Mouse (Mus musculus): ENCODE measurements around the gene Eogt. TPM values are rescaled to one million over a fixed set of nuclear protein-coding genes. Genes with fewer than 3 reads are reported as not detected.

The Eogt gene
- polyA plus RNA-seq, 1 experiment from 2014 or later, result 7.9 TPM

- Histone ChIP-seq H3K9me3 (ENCODE audit: control insufficient read depth, low read length) (no peaks in the 10 kb centered on the region), H3K4me1 (ENCODE audit: control insufficient read depth, insufficient read depth, low read length) (peaks cover 19% of the 10 kb centered on the region), H3K36me3 (ENCODE audit: control insufficient read depth, insufficient read depth, low read length) (peaks cover 6% of the 10 kb centered on the region; the same call in 1 of the 2 replicates), H3K27ac (replicated peaks; ENCODE audit: low read depth, low read length) (no peak overlapping the region), H3K4me2 (ENCODE audit: low read depth, low read length) (no peak overlapping the region), H3K4me3 (ENCODE audit: low read depth, low read length) (no peak overlapping the region), H3K9ac (ENCODE audit: low read depth, low read length) (no peak overlapping the region), H3K27me3 (replicated peaks; ENCODE audit: control insufficient read depth, insufficient read depth, low read length) (no peaks in the 10 kb centered on the region)
- peak; percentile 32 for DNase-seq (ENCODE audit: low spot score)
- WGBS, result 29% methylated on average over 7 of the region's 7 CpGs
- no peak for ATAC-seq (ENCODE audit: low read depth)
Observed at GRCm38 (mm10) chr6:97144359-97144758, 4.6 kb downstream of the Eogt start.

- H3K4me1 ChIP-seq (ENCODE audit: control insufficient read depth, insufficient read depth, low read length), result peaks cover 8% of the 10 kb centered on the region
- peaks cover 6% of the 10 kb centered on the region; the same call in 1 of the 2 replicates for H3K36me3 ChIP-seq (ENCODE audit: control insufficient read depth, insufficient read depth, low read length)
- H3K27ac ChIP-seq (replicated peaks; ENCODE audit: low read depth, low read length), result no peak overlapping the region
- WGBS, result 85% methylated on average over 8 of the region's 8 CpGs
- no peak overlapping the region for H3K4me2 ChIP-seq (ENCODE audit: low read depth, low read length)
- DNase-seq (ENCODE audit: low spot score), result no peak
- H3K9ac ChIP-seq (ENCODE audit: low read depth, low read length), result no peak overlapping the region
- ATAC-seq (ENCODE audit: low read depth), result no peak
- no peaks in the 10 kb centered on the region for H3K27me3 ChIP-seq (replicated peaks; ENCODE audit: control insufficient read depth, insufficient read depth, low read length)
- H3K9me3 ChIP-seq (ENCODE audit: control insufficient read depth, low read length), result no peaks in the 10 kb centered on the region
- H3K4me3 ChIP-seq (ENCODE audit: low read depth, low read length), result no peak overlapping the region
Observed at GRCm38 (mm10) chr6:97142611-97143010, 6.4 kb downstream of the Eogt start.

GRCm38 (mm10) chr6:97141811-97142210 is 7.2 kb downstream of the Eogt start:
- Histone ChIP-seq H3K36me3 (ENCODE audit: control insufficient read depth, insufficient read depth, low read length) (peaks cover 6% of the 10 kb centered on the region; the same call in 1 of the 2 replicates), H3K9me3 (ENCODE audit: control insufficient read depth, low read length) (no peaks in the 10 kb centered on the region), H3K4me3 (ENCODE audit: low read depth, low read length) (no peak overlapping the region), H3K4me2 (ENCODE audit: low read depth, low read length) (no peak overlapping the region), H3K9ac (ENCODE audit: low read depth, low read length) (no peak overlapping the region), H3K4me1 (ENCODE audit: control insufficient read depth, insufficient read depth, low read length) (peaks cover under 1% of the 10 kb centered on the region; the same call in 1 of the 2 replicates), H3K27ac (replicated peaks; ENCODE audit: low read depth, low read length) (no peak overlapping the region), H3K27me3 (replicated peaks; ENCODE audit: control insufficient read depth, insufficient read depth, low read length) (no peaks in the 10 kb centered on the region)
- WGBS, result 85% methylated on average over 7 of the region's 7 CpGs
- DNase-seq (ENCODE audit: low spot score) (no peak), ATAC-seq (ENCODE audit: low read depth) (no peak)

- Histone ChIP-seq H3K4me3 (ENCODE audit: low read depth, low read length) (no peak overlapping the region), H3K9ac (ENCODE audit: low read depth, low read length) (no peak overlapping the region), H3K27ac (replicated peaks; ENCODE audit: low read depth, low read length) (no peak overlapping the region), H3K4me1 (ENCODE audit: control insufficient read depth, insufficient read depth, low read length) (no peaks in the 10 kb centered on the region), H3K36me3 (ENCODE audit: control insufficient read depth, insufficient read depth, low read length) (peaks cover 20% of the 10 kb centered on the region; the same call in 1 of the 2 replicates), H3K4me2 (ENCODE audit: low read depth, low read length) (no peak overlapping the region), H3K27me3 (replicated peaks; ENCODE audit: control insufficient read depth, insufficient read depth, low read length) (no peaks in the 10 kb centered on the region), H3K9me3 (ENCODE audit: control insufficient read depth, low read length) (no peaks in the 10 kb centered on the region)
- ATAC-seq (ENCODE audit: low read depth) (no peak), DNase-seq (ENCODE audit: low spot score) (no peak)
- WGBS, result 86% methylated on average over 5 of the region's 5 CpGs
Observed at GRCm38 (mm10) chr6:97132707-97133303, 16.2 kb downstream of the Eogt start.

- Histone ChIP-seq H3K9ac (ENCODE audit: low read depth, low read length) (no peak overlapping the region), H3K27ac (replicated peaks; ENCODE audit: low read depth, low read length) (no peak overlapping the region), H3K9me3 (ENCODE audit: control insufficient read depth, low read length) (no peaks in the 10 kb centered on the region), H3K4me1 (ENCODE audit: control insufficient read depth, insufficient read depth, low read length) (no peaks in the 10 kb centered on the region), H3K36me3 (ENCODE audit: control insufficient read depth, insufficient read depth, low read length) (peaks cover 20% of the 10 kb centered on the region; the same call in 1 of the 2 replicates), H3K4me2 (ENCODE audit: low read depth, low read length) (no peak overlapping the region), H3K4me3 (ENCODE audit: low read depth, low read length) (no peak overlapping the region), H3K27me3 (replicated peaks; ENCODE audit: control insufficient read depth, insufficient read depth, low read length) (no peaks in the 10 kb centered on the region)
- no peak for DNase-seq (ENCODE audit: low spot score)
- WGBS, result 44% methylated on average over 4 of the region's 4 CpGs
- ATAC-seq (ENCODE audit: low read depth), result no peak
Observed at GRCm38 (mm10) chr6:97131808-97132207, 17.2 kb downstream of the Eogt start.

GRCm38 (mm10) chr6:97130979-97131378 is 18.0 kb downstream of the Eogt start:
- H3K27ac ChIP-seq (replicated peaks; ENCODE audit: low read depth, low read length), result no peak overlapping the region
- no peaks in the 10 kb centered on the region for H3K4me1 ChIP-seq (ENCODE audit: control insufficient read depth, insufficient read depth, low read length)
- H3K9ac ChIP-seq (ENCODE audit: low read depth, low read length), result no peak overlapping the region
- ATAC-seq (ENCODE audit: low read depth) (no peak), DNase-seq (ENCODE audit: low spot score) (no peak)
- no peaks in the 10 kb centered on the region for H3K27me3 ChIP-seq (replicated peaks; ENCODE audit: control insufficient read depth, insufficient read depth, low read length)
- no peak overlapping the region for H3K4me2 ChIP-seq (ENCODE audit: low read depth, low read length)
- 65% methylated on average over 5 of the region's 5 CpGs for WGBS
- H3K36me3 ChIP-seq (ENCODE audit: control insufficient read depth, insufficient read depth, low read length), result peaks cover 20% of the 10 kb centered on the region; the same call in 1 of the 2 replicates
- H3K4me3 ChIP-seq (ENCODE audit: low read depth, low read length), result no peak overlapping the region
- H3K9me3 ChIP-seq (ENCODE audit: control insufficient read depth, low read length), result no peaks in the 10 kb centered on the region

GRCm38 (mm10) chr6:97124336-97125010 is 24.5 kb downstream of the Eogt start:
- Histone ChIP-seq H3K4me2 (ENCODE audit: low read depth, low read length) (no peak overlapping the region), H3K4me3 (ENCODE audit: low read depth, low read length) (no peak overlapping the region), H3K9me3 (ENCODE audit: control insufficient read depth, low read length) (no peaks in the 10 kb centered on the region), H3K4me1 (ENCODE audit: control insufficient read depth, insufficient read depth, low read length) (0 out of 2 replicates have a peak, but pooled peaks cover 4% of the 10 kb centered on the region), H3K9ac (ENCODE audit: low read depth, low read length) (no peak overlapping the region), H3K27ac (replicated peaks; ENCODE audit: low read depth, low read length) (no peak overlapping the region), H3K27me3 (replicated peaks; ENCODE audit: control insufficient read depth, insufficient read depth, low read length) (no peaks in the 10 kb centered on the region), H3K36me3 (ENCODE audit: control insufficient read depth, insufficient read depth, low read length) (no peaks in the 10 kb centered on the region)
- WGBS, result 56% methylated on average over 10 of the region's 10 CpGs
- DNase-seq (ENCODE audit: low spot score) (peak; percentile 72), ATAC-seq (ENCODE audit: low read depth) (no peak)

GRCm38 (mm10) chr6:97120922-97121321 is 28.1 kb downstream of the Eogt start:
- no peaks in the 10 kb centered on the region for H3K27me3 ChIP-seq (replicated peaks; ENCODE audit: control insufficient read depth, insufficient read depth, low read length)
- DNase-seq (ENCODE audit: low spot score) (no peak), ATAC-seq (ENCODE audit: low read depth) (no peak)
- 74% methylated on average over 4 of the region's 4 CpGs for WGBS
- no peaks in the 10 kb centered on the region for H3K36me3 ChIP-seq (ENCODE audit: control insufficient read depth, insufficient read depth, low read length)
- H3K27ac ChIP-seq (replicated peaks; ENCODE audit: low read depth, low read length), result no peak overlapping the region
- no peak overlapping the region for H3K9ac ChIP-seq (ENCODE audit: low read depth, low read length)
- H3K9me3 ChIP-seq (ENCODE audit: control insufficient read depth, low read length), result no peaks in the 10 kb centered on the region
- H3K4me1 ChIP-seq (ENCODE audit: control insufficient read depth, insufficient read depth, low read length), result 0 out of 2 replicates have a peak, but pooled peaks cover 4% of the 10 kb centered on the region
- no peak overlapping the region for H3K4me2 ChIP-seq (ENCODE audit: low read depth, low read length)
- no peak overlapping the region for H3K4me3 ChIP-seq (ENCODE audit: low read depth, low read length)

Data from embryonic facial prominence, embryonic 14.5 days (tissue).